Mouse (Mus musculus): Measurements from ENCODE around the gene Leo1. TPM values are rescaled to one million over a fixed set of nuclear protein-coding genes. Genes with fewer than 3 reads are reported as not detected.

Gene Leo1
- polyA plus RNA-seq, 2 experiments, result 8.2 to 10.8 TPM

GRCm38 (mm10) chr9:75453994-75454393 is 12.7 kb downstream of the Leo1 start:
- no peak overlapping the region for H3K9ac ChIP-seq (replicated peaks)
- 67% methylated on average over 2 of the region's 2 CpGs for WGBS (ENCODE audit: insufficient replicate concordance)
- H3K9me3 ChIP-seq (ENCODE audit: control insufficient read depth, low read length), result no peaks in the 10 kb centered on the region
- H3K27ac ChIP-seq, result no peak overlapping the region
- peaks cover 50% of the 10 kb centered on the region for H3K36me3 ChIP-seq (replicated peaks; ENCODE audit: control insufficient read depth, insufficient read depth, low read depth)
- DNase-seq (ENCODE audit: low read depth in 3 of 3, low spot score in 3 of 3), result no peak
- TF ChIP-seq EP300 (IDR thresholded peaks at IDR 0.05; ENCODE audit: low read depth), result no peak
- no peak for TF ChIP-seq CTCF (IDR thresholded peaks at IDR 0.05; ENCODE audit: low read depth)
- H3K4me3 ChIP-seq (ENCODE audit: insufficient read depth in 1 of 2, low read depth in 2 of 2, low read length in 2 of 2), result no peak overlapping the region
- H3K4me1 ChIP-seq (replicated peaks; ENCODE audit: control insufficient read depth in 2 of 2, insufficient read depth in 2 of 2, low read length in 1 of 2), result no peaks in the 10 kb centered on the region
- no peak overlapping the region for H3K4me2 ChIP-seq (ENCODE audit: low read depth)
- ATAC-seq (ENCODE audit: insufficient read depth), result no peak
- no peaks in the 10 kb centered on the region for H3K27me3 ChIP-seq (ENCODE audit: control insufficient read depth, insufficient read depth, low read length)

- Histone ChIP-seq H3K9ac (replicated peaks) (no peak overlapping the region), H3K4me2 (ENCODE audit: low read depth) (no peak overlapping the region), H3K27me3 (ENCODE audit: control insufficient read depth, insufficient read depth, low read length) (no peaks in the 10 kb centered on the region), H3K4me1 (replicated peaks; ENCODE audit: control insufficient read depth in 2 of 2, insufficient read depth in 2 of 2, low read length in 1 of 2) (no peaks in the 10 kb centered on the region), H3K36me3 (replicated peaks; ENCODE audit: control insufficient read depth, insufficient read depth, low read depth) (peaks cover 54% of the 10 kb centered on the region), H3K9me3 (ENCODE audit: control insufficient read depth, low read length) (no peaks in the 10 kb centered on the region), H3K27ac (no peak overlapping the region), H3K4me3 (ENCODE audit: insufficient read depth in 1 of 2, low read depth in 2 of 2, low read length in 2 of 2) (no peak overlapping the region)
- DNase-seq (ENCODE audit: low read depth in 3 of 3, low spot score in 3 of 3) (no peak), ATAC-seq (ENCODE audit: insufficient read depth) (no peak)
- whole genome bisulfite sequencing (ENCODE audit: insufficient replicate concordance), result 72% methylated on average over 10 of the region's 10 CpGs
- TF ChIP-seq CTCF (IDR thresholded peaks at IDR 0.05; ENCODE audit: low read depth) (no peak), EP300 (IDR thresholded peaks at IDR 0.05; ENCODE audit: low read depth) (no peak)
These were observed 14.4 kb downstream of the Leo1 start for GRCm38 (mm10) chr9:75455684-75456083.

GRCm38 (mm10) chr9:75463050-75463660 is 21.8 kb downstream of the Leo1 start:
- no peak overlapping the region for H3K9ac ChIP-seq (replicated peaks)
- H3K4me3 ChIP-seq (ENCODE audit: insufficient read depth in 1 of 2, low read depth in 2 of 2, low read length in 2 of 2), result no peak overlapping the region
- no peaks in the 10 kb centered on the region for H3K4me1 ChIP-seq (replicated peaks; ENCODE audit: control insufficient read depth in 2 of 2, insufficient read depth in 2 of 2, low read length in 1 of 2)
- no peaks in the 10 kb centered on the region for H3K27me3 ChIP-seq (ENCODE audit: control insufficient read depth, insufficient read depth, low read length)
- no peak overlapping the region for H3K4me2 ChIP-seq (ENCODE audit: low read depth)
- H3K36me3 ChIP-seq (replicated peaks; ENCODE audit: control insufficient read depth, insufficient read depth, low read depth), result peaks cover 39% of the 10 kb centered on the region
- H3K27ac ChIP-seq, result no peak overlapping the region
- DNase-seq (ENCODE audit: low read depth in 3 of 3, low spot score in 3 of 3) (no peak), ATAC-seq (ENCODE audit: insufficient read depth) (no peak)
- H3K9me3 ChIP-seq (ENCODE audit: control insufficient read depth, low read length), result no peaks in the 10 kb centered on the region
- 75% methylated on average over 8 of the region's 8 CpGs for WGBS (ENCODE audit: insufficient replicate concordance)
- TF ChIP-seq CTCF (IDR thresholded peaks at IDR 0.05; ENCODE audit: low read depth) (no peak), EP300 (IDR thresholded peaks at IDR 0.05; ENCODE audit: low read depth) (no peak)

GRCm38 (mm10) chr9:75465856-75466255 is 24.5 kb downstream of the Leo1 start:
- DNase-seq (ENCODE audit: low read depth in 3 of 3, low spot score in 3 of 3), result no peak
- no peak overlapping the region for H3K4me2 ChIP-seq (ENCODE audit: low read depth)
- H3K4me3 ChIP-seq (ENCODE audit: insufficient read depth in 1 of 2, low read depth in 2 of 2, low read length in 2 of 2), result no peak overlapping the region
- H3K27ac ChIP-seq, result no peak overlapping the region
- H3K27me3 ChIP-seq (ENCODE audit: control insufficient read depth, insufficient read depth, low read length), result no peaks in the 10 kb centered on the region
- H3K36me3 ChIP-seq (replicated peaks; ENCODE audit: control insufficient read depth, insufficient read depth, low read depth), result peaks cover 23% of the 10 kb centered on the region
- no peak for TF ChIP-seq EP300 (IDR thresholded peaks at IDR 0.05; ENCODE audit: low read depth)
- no peaks in the 10 kb centered on the region for H3K9me3 ChIP-seq (ENCODE audit: control insufficient read depth, low read length)
- ATAC-seq (ENCODE audit: insufficient read depth), result no peak
- no peaks in the 10 kb centered on the region for H3K4me1 ChIP-seq (replicated peaks; ENCODE audit: control insufficient read depth in 2 of 2, insufficient read depth in 2 of 2, low read length in 1 of 2)
- WGBS (ENCODE audit: insufficient replicate concordance), result 82% methylated on average over 9 of the region's 9 CpGs
- H3K9ac ChIP-seq (replicated peaks), result no peak overlapping the region

- H3K4me1 ChIP-seq (replicated peaks; ENCODE audit: control insufficient read depth in 2 of 2, insufficient read depth in 2 of 2, low read length in 1 of 2), result no peaks in the 10 kb centered on the region
- no peak overlapping the region for H3K4me3 ChIP-seq (ENCODE audit: insufficient read depth in 1 of 2, low read depth in 2 of 2, low read length in 2 of 2)
- TF ChIP-seq CTCF (IDR thresholded peaks at IDR 0.05; ENCODE audit: low read depth) (no peak), EP300 (IDR thresholded peaks at IDR 0.05; ENCODE audit: low read depth) (no peak)
- 74% methylated on average over 4 of the region's 4 CpGs for WGBS (ENCODE audit: insufficient replicate concordance)
- H3K36me3 ChIP-seq (replicated peaks; ENCODE audit: control insufficient read depth, insufficient read depth, low read depth), result peaks cover 15% of the 10 kb centered on the region
- no peaks in the 10 kb centered on the region for H3K27me3 ChIP-seq (ENCODE audit: control insufficient read depth, insufficient read depth, low read length)
- no peak overlapping the region for H3K4me2 ChIP-seq (ENCODE audit: low read depth)
- H3K9ac ChIP-seq (replicated peaks), result no peak overlapping the region
- ATAC-seq (ENCODE audit: insufficient read depth) (no peak), DNase-seq (ENCODE audit: low read depth in 3 of 3, low spot score in 3 of 3) (no peak)
- H3K27ac ChIP-seq, result no peak overlapping the region
- H3K9me3 ChIP-seq (ENCODE audit: control insufficient read depth, low read length), result no peaks in the 10 kb centered on the region
These were observed 25.3 kb downstream of the Leo1 start for GRCm38 (mm10) chr9:75466641-75467040.

Measured in liver, embryonic 14.5 days (tissue).